Mouse (Mus musculus): ENCODE measurements at regions not wholly inside any gene's neighbourhood (a gene's known extent, or its start where the extent isn't known, plus 50 kb on each side); places are given as distances from the start of the nearest gene placed in this dataset.

- TF ChIP-seq CTCF (IDR thresholded peaks at IDR 0.05; ENCODE audit: low read depth) (no peak), EP300 (optimal IDR thresholded peaks at IDR 0.05) (no peak)
These were observed 72.6 kb downstream of the Sox4 start for GRCm38 (mm10) chr13:28880888-28881287.
